Mouse (Mus musculus): ENCODE measurements at regions not wholly inside any gene's neighbourhood (a gene's known extent, or its start where the extent isn't known, plus 50 kb on each side); places are given as distances from the start of the nearest gene placed in this dataset.

- no peak for TF ChIP-seq POLR2A (IDR thresholded peaks at IDR 0.05; ENCODE audit: low read depth, low read length)
- TF ChIP-seq CTCF (IDR thresholded peaks at IDR 0.05; ENCODE audit: borderline replicate concordance, insufficient read depth, low read length), result no peak
These were observed 609.2 kb upstream of the Arrdc3 start for GRCm38 (mm10) chr13:80273976-80274375.
